Mouse (Mus musculus) neural tube, embryonic 15.5 days (tissue): Measurements from ENCODE around the gene Htr6. TPM values are rescaled to one million over a fixed set of nuclear protein-coding genes. Genes with fewer than 3 reads are reported as not detected.

Experiments
- ATAC-seq: fragments of 200-750 bp; cut with Nextera tagmentation; 2 replicates; pipeline ENCODE4 v1.8.0; 2017; ENCODE audit warnings: mild to moderate bottlenecking, moderate TSS enrichment, moderate library complexity; ENCODE audit not compliant: low FRiP score
- H3K27ac ChIP-seq: fragments of 300-500 bp; sonication (generic); replicated peaks from 2 replicates; pipeline ENCODE4 v1.5.1; 2015; ENCODE audit warnings: mild to moderate bottlenecking, inconsistent platforms
- H3K27me3 ChIP-seq: fragments of 300-500 bp; sonication (generic); replicated peaks from 2 replicates; pipeline ENCODE4 v1.6.1; 2015; ENCODE audit warnings: inconsistent platforms
- H3K36me3 ChIP-seq: fragments of 300-500 bp; sonication (generic); 2 replicates; pipeline ENCODE4 v1.6.1; 2015; ENCODE audit warnings: inconsistent platforms
- H3K4me1 ChIP-seq: fragments of 300-500 bp; sonication (generic); 2 replicates; pipeline ENCODE4 v1.6.1; 2015; ENCODE audit warnings: inconsistent platforms
- H3K4me2 ChIP-seq: fragments of 300-500 bp; sonication (generic); 2 replicates; pipeline ENCODE4 v1.6.1; 2015; ENCODE audit warnings: inconsistent platforms, mild to moderate bottlenecking, moderate library complexity
- H3K4me3 ChIP-seq: fragments of 300-500 bp; sonication (generic); replicated peaks from 2 replicates; pipeline ENCODE4 v1.5.1; 2015; ENCODE audit warnings: mild to moderate bottlenecking, inconsistent platforms
- H3K9ac ChIP-seq: fragments of 300-500 bp; sonication (generic); replicated peaks from 2 replicates; pipeline ENCODE4 v1.6.1; 2015; ENCODE audit warnings: mild to moderate bottlenecking, inconsistent platforms
- H3K9me3 ChIP-seq: fragments of 300-500 bp; sonication (generic); replicated peaks from 2 replicates; pipeline ENCODE4 v1.6.1; 2016; ENCODE audit warnings: inconsistent platforms
- WGBS: fragments of 180-500 bp; shearing (Covaris S2); methylation state at CpG from one replicate; pipeline ENCODE4 v1.1.7; 2015; ENCODE audit warnings: mixed read lengths; 5-methylcytosine and 5-hydroxymethylcytosine counted together
- polyA plus RNA-seq: library from polyadenylated mRNA; unstranded; fragments of >200 nt; fragmentation: Nextera tagmentation; extraction: Ambion mirVana; gene quantifications from 2 replicates; pipeline ENCODE4 v1.2.1, GENCODE M21; 2015

Htr6 gene
- polyA plus RNA-seq, 1 experiment from 2014 or later = 1.0 TPM

GRCm38 (mm10) chr4:139019413-139019812, 56.0 kb downstream of the Htr6 start:
- Histone ChIP-seq H3K27ac (0 out of 2 replicates have a peak overlapping the region, but pooled peaks have one; percentile 49), H3K4me2 (no peak overlapping the region), H3K36me3 (no peaks in the 10 kb centered on the region), H3K27me3 (no peaks in the 10 kb centered on the region), H3K9ac (no peak overlapping the region), H3K4me1 (peaks cover 18% of the 10 kb centered on the region; the same call in 1 of the 2 replicates), H3K4me3 (no peak overlapping the region), H3K9me3 (no peaks in the 10 kb centered on the region)
- 52% methylated on average over 13 of the region's 13 CpGs for WGBS
- ATAC-seq = 0 out of 2 replicates have a peak, but pooled peaks have one; percentile 28

- 20% methylated on average over 4 of the region's 4 CpGs for WGBS
- no peaks in the 10 kb centered on the region for H3K36me3 ChIP-seq
- H3K9me3 ChIP-seq = no peaks in the 10 kb centered on the region
- H3K27me3 ChIP-seq = no peaks in the 10 kb centered on the region
- peaks cover 16% of the 10 kb centered on the region; the same call in 1 of the 2 replicates for H3K4me1 ChIP-seq
- peak overlapping the region; percentile 49 for H3K27ac ChIP-seq
- H3K4me3 ChIP-seq = no peak overlapping the region
- no peak overlapping the region for H3K4me2 ChIP-seq
- H3K9ac ChIP-seq = no peak overlapping the region
- ATAC-seq = no peak
These were observed 56.4 kb downstream of the Htr6 start for GRCm38 (mm10) chr4:139018976-139019375.

- H3K4me3 ChIP-seq = no peak overlapping the region
- no peaks in the 10 kb centered on the region for H3K27me3 ChIP-seq
- H3K4me2 ChIP-seq = no peak overlapping the region
- H3K4me1 ChIP-seq = peaks cover 16% of the 10 kb centered on the region; the same call in 1 of the 2 replicates
- H3K9me3 ChIP-seq = no peaks in the 10 kb centered on the region
- no peak for ATAC-seq
- WGBS = 87% methylated on average over 14 of the region's 14 CpGs
- H3K9ac ChIP-seq = no peak overlapping the region
- peak overlapping the region; percentile 49 for H3K27ac ChIP-seq
- no peaks in the 10 kb centered on the region for H3K36me3 ChIP-seq
These were observed 57.0 kb downstream of the Htr6 start for GRCm38 (mm10) chr4:139018388-139018787.

- Histone ChIP-seq H3K4me2 (no peak overlapping the region), H3K27ac (no peak overlapping the region), H3K9me3 (no peaks in the 10 kb centered on the region), H3K27me3 (no peaks in the 10 kb centered on the region), H3K4me1 (peaks cover 13% of the 10 kb centered on the region; the same call in 1 of the 2 replicates), H3K9ac (no peak overlapping the region), H3K36me3 (no peaks in the 10 kb centered on the region), H3K4me3 (no peak overlapping the region)
- ATAC-seq = no peak
- WGBS = 81% methylated on average over 6 of the region's 6 CpGs
These were observed 60.6 kb downstream of the Htr6 start for GRCm38 (mm10) chr4:139014793-139015192.

GRCm38 (mm10) chr4:139013281-139013680, 62.1 kb downstream of the Htr6 start:
- WGBS = 94% methylated on average over 11 of the region's 11 CpGs
- peaks cover 2% of the 10 kb centered on the region; the same call in 1 of the 2 replicates for H3K4me1 ChIP-seq
- no peak for ATAC-seq
- H3K36me3 ChIP-seq = no peaks in the 10 kb centered on the region
- H3K9ac ChIP-seq = no peak overlapping the region
- H3K4me2 ChIP-seq = no peak overlapping the region
- no peak overlapping the region for H3K27ac ChIP-seq
- H3K27me3 ChIP-seq = no peaks in the 10 kb centered on the region
- H3K4me3 ChIP-seq = no peak overlapping the region
- no peaks in the 10 kb centered on the region for H3K9me3 ChIP-seq

GRCm38 (mm10) chr4:139011201-139011702, 64.1 kb downstream of the Htr6 start:
- 89% methylated on average over 13 of the region's 13 CpGs for WGBS
- no peak for ATAC-seq
- Histone ChIP-seq H3K9ac (no peak overlapping the region), H3K27ac (no peak overlapping the region), H3K27me3 (no peaks in the 10 kb centered on the region), H3K36me3 (no peaks in the 10 kb centered on the region), H3K9me3 (no peaks in the 10 kb centered on the region), H3K4me2 (no peak overlapping the region), H3K4me3 (no peak overlapping the region), H3K4me1 (peaks cover 12% of the 10 kb centered on the region; the same call in 1 of the 2 replicates)

Other genes starting within 250 kb of the Htr6 start
- 0.24 and 0.79 TPM in 2 replicates for gene Pla2g5, start 212.1 kb downstream of the Htr6 start, polyA plus RNA-seq
- not detected in 2 replicates for gene Gm13030, start 201.6 kb downstream of the Htr6 start, polyA plus RNA-seq
- not detected in 2 replicates for gene Pla2g2e, start 197.6 kb downstream of the Htr6 start, polyA plus RNA-seq
- 2.2 and 3.7 TPM in 2 replicates for gene Otud3, start 161.6 kb downstream of the Htr6 start, polyA plus RNA-seq
- 3.5 TPM in 1 of 2 replicates, not detected in the other for gene Rnf186, start 108.5 kb downstream of the Htr6 start, polyA plus RNA-seq
- gene Tmco4, start 102.7 kb downstream of the Htr6 start, polyA plus RNA-seq = 1.2 and 3.7 TPM in 2 replicates
- 47.9 and 51.2 TPM in 2 replicates for gene Nbl1, start 17.4 kb upstream of the Htr6 start, polyA plus RNA-seq
- gene Minos1, start 55.5 kb upstream of the Htr6 start, polyA plus RNA-seq = 440 and 466 TPM in 2 replicates
- 323 and 359 TPM in 2 replicates for gene Capzb, start 117.3 kb upstream of the Htr6 start, polyA plus RNA-seq
- 14.0 and 14.1 TPM in 2 replicates for gene Pqlc2, start 235.1 kb upstream of the Htr6 start, polyA plus RNA-seq
- gene Akr7a5, start 235.2 kb upstream of the Htr6 start, polyA plus RNA-seq = 64.4 and 78.1 TPM in 2 replicates